Mouse (Mus musculus): ENCODE results near the gene Fam210b. TPM values are rescaled to one million over a fixed set of nuclear protein-coding genes. Genes with fewer than 3 reads are reported as not detected.

Gene Fam210b
- polyA plus RNA-seq, 1 experiment from 2014 or later, result 15.2 TPM

GRCm38 (mm10) chr2:172320878-172321277 is 24.5 kb upstream of the Fam210b start:
- no peak overlapping the region for H3K4me3 ChIP-seq (ENCODE audit: low read depth, low read length)
- no peak overlapping the region for H3K9ac ChIP-seq (replicated peaks; ENCODE audit: low read depth, low read length)
- no peak for ATAC-seq (ENCODE audit: low read depth)
- H3K27ac ChIP-seq (ENCODE audit: low read depth, low read length), result no peak overlapping the region
- no peak overlapping the region for H3K4me2 ChIP-seq (ENCODE audit: low read depth, low read length)
- no peaks in the 10 kb centered on the region for H3K9me3 ChIP-seq (ENCODE audit: control insufficient read depth, low read length)
- no peaks in the 10 kb centered on the region for H3K27me3 ChIP-seq (ENCODE audit: control insufficient read depth, insufficient read depth, low read length)
- no peaks in the 10 kb centered on the region for H3K36me3 ChIP-seq (ENCODE audit: control insufficient read depth, insufficient read depth, low read length)
- WGBS, result 26% methylated on average over 9 of the region's 9 CpGs
- no peaks in the 10 kb centered on the region for H3K4me1 ChIP-seq (ENCODE audit: control insufficient read depth, insufficient read depth, low read length)

GRCm38 (mm10) chr2:172328248-172328647 is 17.1 kb upstream of the Fam210b start:
- H3K9me3 ChIP-seq (ENCODE audit: control insufficient read depth, low read length), result no peaks in the 10 kb centered on the region
- ATAC-seq (ENCODE audit: low read depth), result no peak
- H3K36me3 ChIP-seq (ENCODE audit: control insufficient read depth, insufficient read depth, low read length), result no peaks in the 10 kb centered on the region
- no peak overlapping the region for H3K9ac ChIP-seq (replicated peaks; ENCODE audit: low read depth, low read length)
- H3K4me3 ChIP-seq (ENCODE audit: low read depth, low read length), result no peak overlapping the region
- no peak overlapping the region for H3K4me2 ChIP-seq (ENCODE audit: low read depth, low read length)
- no peaks in the 10 kb centered on the region for H3K4me1 ChIP-seq (ENCODE audit: control insufficient read depth, insufficient read depth, low read length)
- WGBS, result 71% methylated on average over 8 of the region's 8 CpGs
- no peak overlapping the region for H3K27ac ChIP-seq (ENCODE audit: low read depth, low read length)
- no peaks in the 10 kb centered on the region; the same call in 1 of the 2 replicates for H3K27me3 ChIP-seq (ENCODE audit: control insufficient read depth, insufficient read depth, low read length)

GRCm38 (mm10) chr2:172329179-172329578 is 16.2 kb upstream of the Fam210b start:
- Histone ChIP-seq H3K36me3 (ENCODE audit: control insufficient read depth, insufficient read depth, low read length) (no peaks in the 10 kb centered on the region), H3K4me3 (ENCODE audit: low read depth, low read length) (no peak overlapping the region), H3K27ac (ENCODE audit: low read depth, low read length) (no peak overlapping the region), H3K27me3 (ENCODE audit: control insufficient read depth, insufficient read depth, low read length) (no peaks in the 10 kb centered on the region; the same call in 1 of the 2 replicates), H3K4me2 (ENCODE audit: low read depth, low read length) (peak overlapping the region; percentile 37), H3K9me3 (ENCODE audit: control insufficient read depth, low read length) (no peaks in the 10 kb centered on the region), H3K4me1 (ENCODE audit: control insufficient read depth, insufficient read depth, low read length) (no peaks in the 10 kb centered on the region), H3K9ac (replicated peaks; ENCODE audit: low read depth, low read length) (no peak overlapping the region)
- 3% methylated on average over 13 of the region's 13 CpGs for WGBS
- ATAC-seq (ENCODE audit: low read depth), result peak; percentile 91

- Histone ChIP-seq H3K36me3 (ENCODE audit: control insufficient read depth, insufficient read depth, low read length) (no peaks in the 10 kb centered on the region), H3K4me2 (ENCODE audit: low read depth, low read length) (no peak overlapping the region), H3K9me3 (ENCODE audit: control insufficient read depth, low read length) (no peaks in the 10 kb centered on the region), H3K27ac (ENCODE audit: low read depth, low read length) (no peak overlapping the region; the same call in 1 of the 2 replicates), H3K4me1 (ENCODE audit: control insufficient read depth, insufficient read depth, low read length) (no peaks in the 10 kb centered on the region), H3K9ac (replicated peaks; ENCODE audit: low read depth, low read length) (no peak overlapping the region), H3K27me3 (ENCODE audit: control insufficient read depth, insufficient read depth, low read length) (no peaks in the 10 kb centered on the region), H3K4me3 (ENCODE audit: low read depth, low read length) (no peak overlapping the region)
- ATAC-seq (ENCODE audit: low read depth), result no peak
- WGBS, result 73% methylated on average over 19 of the region's 19 CpGs
These were observed 7.0 kb upstream of the Fam210b start for GRCm38 (mm10) chr2:172338206-172338942.

GRCm38 (mm10) chr2:172340936-172341335 is 4.4 kb upstream of the Fam210b start:
- Histone ChIP-seq H3K4me1 (ENCODE audit: control insufficient read depth, insufficient read depth, low read length) (no peaks in the 10 kb centered on the region), H3K9me3 (ENCODE audit: control insufficient read depth, low read length) (no peaks in the 10 kb centered on the region), H3K9ac (replicated peaks; ENCODE audit: low read depth, low read length) (no peak overlapping the region), H3K27ac (ENCODE audit: low read depth, low read length) (no peak overlapping the region), H3K4me3 (ENCODE audit: low read depth, low read length) (no peak overlapping the region), H3K36me3 (ENCODE audit: control insufficient read depth, insufficient read depth, low read length) (no peaks in the 10 kb centered on the region), H3K4me2 (ENCODE audit: low read depth, low read length) (no peak overlapping the region), H3K27me3 (ENCODE audit: control insufficient read depth, insufficient read depth, low read length) (no peaks in the 10 kb centered on the region)
- 34% methylated on average over 3 of the region's 3 CpGs for WGBS
- no peak for ATAC-seq (ENCODE audit: low read depth)

- H3K4me2 ChIP-seq (ENCODE audit: low read depth, low read length), result no peak overlapping the region
These were observed 3.8 kb upstream of the Fam210b start for GRCm38 (mm10) chr2:172341606-172342005.

GRCm38 (mm10) chr2:172343751-172344150 is 1.6 kb upstream of the Fam210b start:
- no peaks in the 10 kb centered on the region for H3K9me3 ChIP-seq (ENCODE audit: control insufficient read depth, low read length)
- WGBS, result 91% methylated on average over 7 of the region's 7 CpGs
- H3K27ac ChIP-seq (ENCODE audit: low read depth, low read length), result no peak overlapping the region
- no peak for ATAC-seq (ENCODE audit: low read depth)
- H3K4me1 ChIP-seq (ENCODE audit: control insufficient read depth, insufficient read depth, low read length), result peaks cover 6% of the 10 kb centered on the region; the same call in 1 of the 2 replicates
- H3K4me2 ChIP-seq (ENCODE audit: low read depth, low read length), result no peak overlapping the region
- no peaks in the 10 kb centered on the region for H3K36me3 ChIP-seq (ENCODE audit: control insufficient read depth, insufficient read depth, low read length)
- no peak overlapping the region for H3K9ac ChIP-seq (replicated peaks; ENCODE audit: low read depth, low read length)
- H3K27me3 ChIP-seq (ENCODE audit: control insufficient read depth, insufficient read depth, low read length), result no peaks in the 10 kb centered on the region
- H3K4me3 ChIP-seq (ENCODE audit: low read depth, low read length), result no peak overlapping the region

More at GRCm38 (mm10) chr2:172341606-172342005, 3.8 kb upstream of the Fam210b start:
- no peak overlapping the region for H3K9ac ChIP-seq (replicated peaks; ENCODE audit: low read depth, low read length)
- 38% methylated on average over 5 of the region's 5 CpGs for WGBS
- H3K4me1 ChIP-seq (ENCODE audit: control insufficient read depth, insufficient read depth, low read length), result peaks cover 6% of the 10 kb centered on the region; the same call in 1 of the 2 replicates
- no peak overlapping the region for H3K27ac ChIP-seq (ENCODE audit: low read depth, low read length)
- no peak for ATAC-seq (ENCODE audit: low read depth)
- H3K4me3 ChIP-seq (ENCODE audit: low read depth, low read length), result no peak overlapping the region
- H3K36me3 ChIP-seq (ENCODE audit: control insufficient read depth, insufficient read depth, low read length), result no peaks in the 10 kb centered on the region
- no peaks in the 10 kb centered on the region for H3K9me3 ChIP-seq (ENCODE audit: control insufficient read depth, low read length)
- no peaks in the 10 kb centered on the region for H3K27me3 ChIP-seq (ENCODE audit: control insufficient read depth, insufficient read depth, low read length)

GRCm38 (mm10) chr2:172344669-172345068 is 696 bp upstream of the Fam210b start:
- Histone ChIP-seq H3K27me3 (ENCODE audit: control insufficient read depth, insufficient read depth, low read length) (no peaks in the 10 kb centered on the region), H3K4me1 (ENCODE audit: control insufficient read depth, insufficient read depth, low read length) (peaks cover 6% of the 10 kb centered on the region), H3K4me2 (ENCODE audit: low read depth, low read length) (peak overlapping the region; percentile 98), H3K9ac (replicated peaks; ENCODE audit: low read depth, low read length) (no peak overlapping the region), H3K9me3 (ENCODE audit: control insufficient read depth, low read length) (no peaks in the 10 kb centered on the region), H3K36me3 (ENCODE audit: control insufficient read depth, insufficient read depth, low read length) (no peaks in the 10 kb centered on the region), H3K4me3 (ENCODE audit: low read depth, low read length) (no peak overlapping the region), H3K27ac (ENCODE audit: low read depth, low read length) (no peak overlapping the region)
- 43% methylated on average over 5 of the region's 5 CpGs for WGBS
- no peak for ATAC-seq (ENCODE audit: low read depth)

- Histone ChIP-seq H3K27me3 (ENCODE audit: control insufficient read depth, insufficient read depth, low read length) (no peaks in the 10 kb centered on the region), H3K9ac (replicated peaks; ENCODE audit: low read depth, low read length) (peak overlapping the region; percentile 66), H3K4me3 (ENCODE audit: low read depth, low read length) (peak overlapping the region; percentile 59), H3K27ac (ENCODE audit: low read depth, low read length) (peak overlapping the region; percentile 50; the same call in 1 of the 2 replicates), H3K4me2 (ENCODE audit: low read depth, low read length) (peak overlapping the region; percentile 98), H3K4me1 (ENCODE audit: control insufficient read depth, insufficient read depth, low read length) (peaks cover 6% of the 10 kb centered on the region), H3K9me3 (ENCODE audit: control insufficient read depth, low read length) (no peaks in the 10 kb centered on the region), H3K36me3 (ENCODE audit: control insufficient read depth, insufficient read depth, low read length) (no peaks in the 10 kb centered on the region)
- 10% methylated on average over 31 of the region's 31 CpGs for WGBS
- ATAC-seq (ENCODE audit: low read depth), result peak; percentile 18
These were observed 917 bp downstream of the Fam210b start for GRCm38 (mm10) chr2:172346034-172346929.
